Comparison of ENCODE assay signal across 12 mouse cellular contexts in genomic region chr19:6419805-6420310, GRCm38 (mm10). TPM values are rescaled to one million over a fixed set of nuclear protein-coding genes. Genes with fewer than 3 reads are reported as not detected.
A peak's percentile ranks its signal among the peaks of the same experiment; 100 is the strongest.
DNase-seq lines count a peak whose midpoint lies in the region; ATAC-seq lines count a peak whose summit lies in the region.
"Had no signal": no experiment of that assay in that cellular context is flagged by ENCODE, and none has a peak within 500 bp of the region (broad histone marks: within the 10 kb centered on the region; RNA-seq: fewer than 3 reads in every experiment).

No protein-coding gene starts in this region.

- no peak overlapping the region for H3K27ac ChIP-seq in hindbrain, embryonic 10.5 days
- peak overlapping the region; percentile 95 for H3K27ac ChIP-seq in midbrain, embryonic 13.5 days

- H3K27me3 ChIP-seq in hindbrain, embryonic 10.5 days (ENCODE audit: insufficient read depth, poor library complexity, severe bottlenecking): peaks cover 78% of the 10 kb centered on the region
- peaks cover 5% of the 10 kb centered on the region; the same call in 1 of the 2 replicates for H3K27me3 ChIP-seq in midbrain, embryonic 13.5 days

- 56% methylated on average over 9 of the region's 9 CpGs for WGBS in hindbrain, embryonic 10.5 days
- 52% methylated on average over 9 of the region's 9 CpGs for WGBS in midbrain, embryonic 13.5 days

- intact Hi-C loops in heart, postnatal 10 days (cut with DNase I): no loop called here

- DNase-seq in retina, postnatal 1 day: peak; percentile 9
- no peak for DNase-seq in retina, embryonic 14.5 days (ENCODE audit: low spot score)
- DNase-seq in hindbrain, embryonic 10.5 days (ENCODE audit: low spot score): no peak
- no peak for DNase-seq in lung, postnatal 4 days
- DNase-seq in heart, postnatal 10 days: no peak
- DNase-seq in left cerebral cortex, adult 9 months (ENCODE audit: low spot score in 2 of 2): no peak
- DNase-seq: lung, adult 2 months; spleen, adult 18-20 months had no signal

- peak overlapping the region; percentile 66 for H3K4me3 ChIP-seq in hindbrain, embryonic 10.5 days
- peak overlapping the region; percentile 69 for H3K4me3 ChIP-seq in midbrain, embryonic 13.5 days (replicated peaks)
- H3K4me3 ChIP-seq: heart, embryonic 12.5 days had no signal

- H3K36me3 ChIP-seq in hindbrain, embryonic 10.5 days: no peaks in the 10 kb centered on the region
- H3K36me3 ChIP-seq in midbrain, embryonic 13.5 days: no peaks in the 10 kb centered on the region
- H3K36me3 ChIP-seq: heart, embryonic 12.5 days had no signal

- peak overlapping the region; percentile 68 for H3K4me2 ChIP-seq in midbrain, embryonic 13.5 days (replicated peaks)
- H3K4me2 ChIP-seq: heart, embryonic 12.5 days had no signal

- no peaks in the 10 kb centered on the region for H3K9me3 ChIP-seq in hindbrain, embryonic 10.5 days
- no peaks in the 10 kb centered on the region for H3K9me3 ChIP-seq in midbrain, embryonic 13.5 days
- H3K9me3 ChIP-seq: heart, embryonic 12.5 days had no signal

- peaks cover 70% of the 10 kb centered on the region for H3K4me1 ChIP-seq in hindbrain, embryonic 10.5 days (replicated peaks)
- peaks cover 91% of the 10 kb centered on the region for H3K4me1 ChIP-seq in midbrain, embryonic 13.5 days (replicated peaks)

- ATAC-seq in midbrain, embryonic 13.5 days: no peak
- ATAC-seq: CD4-positive, CD25-positive, alpha-beta regulatory T cell, adult 4 months had no signal

- H3K9ac ChIP-seq in midbrain, embryonic 13.5 days (replicated peaks): peak overlapping the region; percentile 88
- H3K9ac ChIP-seq: heart, embryonic 12.5 days had no signal

RNA-seq across cellular contexts. Expression of gene Nrxn2, which starts 1.3 kb away (rescaled TPM):
- 4.4 and 13.2 TPM in 2 replicates for polyA plus RNA-seq in hindbrain, embryonic 10.5 days (2016; fragmentation: Nextera tagmentation; extraction: Ambion mirVana)
- 20.7 and 24.3 TPM in 2 replicates for polyA plus RNA-seq in midbrain, embryonic 13.5 days (2015; fragmentation: Nextera tagmentation; extraction: Ambion mirVana)
- 1 to 10 TPM; 4.4 to 5.5 TPM for total RNA-seq in heart, postnatal 10 days (2021)
- total RNA-seq: megakaryocyte-erythroid progenitor cell, adult 5-6 weeks had no signal
- polyA plus RNA-seq: CD4-positive, CD25-positive, alpha-beta regulatory T cell, adult 4 months had no signal

RNA-seq across cellular contexts. Expression of gene Rasgrp2, which starts 20.7 kb away (rescaled TPM):
- polyA plus RNA-seq in hindbrain, embryonic 10.5 days (2016; fragmentation: Nextera tagmentation; extraction: Ambion mirVana): 20.5 and 20.7 TPM in 2 replicates
- polyA plus RNA-seq in midbrain, embryonic 13.5 days (2015; fragmentation: Nextera tagmentation; extraction: Ambion mirVana): 28.5 and 29.6 TPM in 2 replicates
- total RNA-seq in heart, postnatal 10 days (2021): 10 to 100 TPM; 50.7 to 60.2 TPM

RNA-seq across cellular contexts. Expression of gene Pygm, which starts 35.7 kb away (rescaled TPM):
- 1.3 and 1.9 TPM in 2 replicates for polyA plus RNA-seq in hindbrain, embryonic 10.5 days (2016; fragmentation: Nextera tagmentation; extraction: Ambion mirVana)
- polyA plus RNA-seq in midbrain, embryonic 13.5 days (2015; fragmentation: Nextera tagmentation; extraction: Ambion mirVana): 1.9 and 2.2 TPM in 2 replicates
- total RNA-seq in heart, postnatal 10 days (2021): 100 to 1,000 TPM; 622 to 693 TPM

RNA-seq across cellular contexts. Expression of gene Sf1, which starts 56.4 kb away (rescaled TPM):
- 198 and 221 TPM in 2 replicates for polyA plus RNA-seq in hindbrain, embryonic 10.5 days (2016; fragmentation: Nextera tagmentation; extraction: Ambion mirVana)
- polyA plus RNA-seq in midbrain, embryonic 13.5 days (2015; fragmentation: Nextera tagmentation; extraction: Ambion mirVana): 120 and 128 TPM in 2 replicates
- 100 to 1,000 TPM; 118 to 143 TPM for total RNA-seq in heart, postnatal 10 days (2021)
